Mouse (Mus musculus) lung, postnatal 10 days (tissue): ENCODE measurements around the gene Atp8b3.
A peak's percentile ranks its signal among the peaks of the same experiment; 100 is the strongest.

Experiments
- DNase-seq: peaks from one replicate; pipeline ENCODE4 v3.0.0; 2021

The Atp8b3 gene

DNA sequence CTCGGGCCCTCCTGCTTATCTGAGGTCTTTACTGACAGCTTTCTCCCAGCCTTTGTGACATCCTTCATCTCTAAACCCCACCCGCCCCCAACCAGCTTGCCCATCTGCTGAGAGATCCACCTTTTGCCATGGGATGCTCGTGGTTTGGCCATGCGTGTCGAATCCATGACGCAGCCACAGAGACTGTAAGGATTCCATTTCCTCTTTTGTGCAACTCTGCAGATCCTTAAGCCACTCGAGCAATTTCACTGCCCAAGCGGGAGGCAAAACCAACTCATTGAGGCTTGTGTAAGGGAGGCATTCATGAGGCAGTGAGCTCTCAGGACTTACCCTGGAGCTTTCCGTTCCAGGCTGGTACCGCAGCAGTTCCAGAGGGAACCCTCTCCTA lies 28.7 kb downstream of the Atp8b3 start:
- DNase-seq: no peak

DNA sequence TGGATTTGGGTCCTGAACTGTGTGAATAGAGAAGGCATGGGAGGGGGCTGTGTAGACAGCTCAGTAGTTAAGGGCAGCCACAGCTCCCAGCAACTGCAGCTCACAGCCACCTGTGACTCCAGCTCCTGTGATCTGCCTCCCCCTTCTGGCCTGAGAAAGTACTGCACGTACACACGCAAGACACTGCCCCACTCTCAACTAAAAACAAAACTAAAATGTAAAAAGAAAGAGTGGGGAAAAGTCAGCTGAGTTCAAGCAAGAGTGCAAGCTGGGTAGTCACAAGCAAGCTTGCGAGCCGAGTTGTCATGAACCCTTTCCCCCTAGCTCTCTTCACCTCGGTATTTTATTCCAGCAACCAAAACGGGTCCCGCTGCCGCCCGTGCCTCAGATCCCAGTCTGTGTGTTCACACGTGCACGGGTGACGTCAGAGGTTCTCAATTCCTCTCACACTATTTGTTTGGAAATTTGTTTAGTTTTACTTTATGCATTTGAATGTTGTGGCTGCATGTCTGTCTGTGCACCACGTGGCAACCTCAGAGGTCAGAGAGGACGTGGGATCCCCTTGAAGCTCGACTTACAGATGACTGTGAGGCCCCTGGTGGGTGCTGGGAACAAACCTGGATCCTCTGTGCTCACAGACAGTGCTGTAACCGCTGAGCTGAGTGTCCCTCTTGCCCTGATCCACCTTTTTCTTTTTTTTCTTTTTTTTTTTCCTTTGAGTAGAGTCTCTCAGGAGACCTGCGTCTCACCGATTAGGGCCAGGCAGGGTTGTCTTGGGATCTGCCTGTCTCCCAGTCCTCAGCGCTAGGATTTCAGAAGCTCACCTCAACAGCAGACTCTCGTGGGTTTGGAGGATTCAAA lies 29.3 kb downstream of the Atp8b3 start:
- peak; percentile 90 for DNase-seq

DNA sequence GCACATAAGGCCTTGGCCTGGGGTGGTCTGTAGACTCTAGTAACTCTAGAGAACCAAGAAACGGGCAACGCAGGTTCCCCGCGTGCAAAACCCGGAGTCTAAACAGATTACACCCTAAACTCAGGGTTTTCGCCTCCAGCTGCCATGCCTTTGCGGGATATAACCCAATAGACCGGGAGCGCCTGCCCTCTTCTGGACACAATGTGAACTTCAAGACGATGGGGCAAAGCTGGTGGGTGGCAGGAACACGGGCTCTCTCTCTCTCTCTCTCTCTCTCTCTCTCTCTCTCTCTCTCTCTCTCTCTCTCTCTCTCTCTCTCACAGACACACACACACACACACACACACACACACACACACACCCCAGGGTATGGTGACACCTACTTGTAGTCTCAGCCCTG lies 32.7 kb downstream of the Atp8b3 start:
- DNase-seq: peak; percentile 78

DNA sequence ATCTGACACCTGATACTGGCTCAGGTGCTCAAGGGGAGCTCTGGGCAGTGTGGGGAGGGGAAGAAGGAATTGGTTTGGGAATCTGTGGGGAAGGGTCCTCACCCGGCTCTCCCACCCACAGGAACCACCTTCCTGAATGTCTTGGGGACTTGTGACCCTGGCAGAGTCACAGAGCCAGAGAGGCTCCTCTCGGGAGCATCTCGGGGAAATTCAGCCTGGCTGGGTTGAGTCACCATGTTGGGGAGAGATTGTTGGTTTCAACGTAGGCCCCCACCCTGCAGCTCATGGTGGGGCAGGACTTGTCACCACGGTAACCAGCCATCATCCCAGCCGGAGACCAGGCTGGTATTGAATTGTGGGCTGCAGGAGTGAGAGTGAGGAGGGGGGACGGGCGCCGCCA lies 34.2 kb downstream of the Atp8b3 start:
- no peak for DNase-seq

DNA sequence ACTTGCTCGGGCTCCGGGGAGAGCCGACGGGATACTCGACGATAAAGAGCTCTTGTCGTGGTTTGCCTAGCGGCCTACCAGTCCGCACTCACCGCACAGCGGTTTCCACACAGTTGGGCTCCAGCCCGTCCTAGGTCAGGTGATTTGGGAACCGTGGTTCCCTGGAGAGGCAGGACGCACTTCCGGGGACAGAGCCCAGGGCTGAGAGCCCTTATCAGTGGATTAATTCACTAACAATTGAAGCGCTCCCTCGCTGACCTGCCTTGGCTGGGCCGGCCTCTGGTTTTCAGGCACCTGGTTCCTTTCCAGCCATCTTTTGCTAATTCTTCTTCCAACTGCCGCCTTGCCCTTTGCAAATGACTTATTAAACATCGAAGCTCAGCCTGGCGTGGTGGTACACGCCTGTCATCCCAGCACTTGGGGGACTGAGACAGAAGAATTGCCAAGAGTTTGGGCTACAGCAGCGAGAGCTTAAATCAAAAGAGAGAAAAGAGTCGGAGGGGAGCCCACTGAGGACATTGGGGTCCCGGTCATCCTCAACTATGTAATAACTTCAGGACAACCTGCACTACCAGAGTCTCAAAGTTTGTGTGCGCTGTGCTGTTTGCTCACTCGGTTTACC lies 35.2 kb downstream of the Atp8b3 start:
- DNase-seq: peak; percentile 65

DNA sequence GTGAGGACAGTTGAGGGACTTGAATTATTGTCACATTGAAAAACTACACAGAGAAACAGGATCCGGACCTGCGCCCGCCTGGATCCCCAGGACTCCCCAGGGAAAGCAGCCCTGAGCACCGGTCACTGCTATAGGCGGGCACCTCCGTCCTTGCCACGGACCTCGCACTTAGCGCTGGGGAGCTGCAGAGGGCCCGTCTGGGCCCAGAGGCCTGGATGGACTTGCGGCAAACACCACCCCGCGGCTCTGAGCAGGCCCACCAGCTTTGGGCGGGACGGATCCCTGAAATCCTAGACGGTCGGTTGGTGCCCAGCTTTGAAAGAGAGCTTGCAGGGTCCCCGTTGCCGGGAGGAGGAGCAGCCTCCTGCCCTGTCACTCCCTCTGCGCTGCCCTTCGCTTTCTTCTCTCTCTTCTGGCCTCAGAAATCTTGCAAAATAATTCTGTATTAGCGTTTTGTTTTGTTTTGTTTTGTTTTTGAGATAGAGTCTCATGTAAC lies 36.1 kb downstream of the Atp8b3 start:
- no peak for DNase-seq

DNA sequence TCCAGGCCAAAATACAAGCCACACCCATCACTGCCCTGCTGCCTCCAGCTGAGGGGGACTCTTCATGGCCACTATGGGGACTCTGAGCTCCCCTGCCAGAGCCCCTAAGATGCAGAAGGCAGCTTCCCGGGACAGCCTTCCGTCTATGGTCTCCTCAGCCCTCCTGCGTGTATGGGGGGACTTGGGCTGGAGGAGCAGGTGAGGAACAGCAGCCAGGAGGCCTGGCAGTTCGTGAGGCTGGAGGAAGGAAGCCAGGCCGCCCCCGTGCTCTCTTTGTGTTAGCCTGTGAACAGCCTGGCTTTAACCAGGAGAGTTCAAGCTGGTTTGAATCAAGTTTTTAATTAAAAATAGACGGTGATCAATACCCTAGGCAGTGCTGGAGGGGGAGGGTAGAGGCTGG lies 36.6 kb downstream of the Atp8b3 start:
- no peak for DNase-seq

DNA sequence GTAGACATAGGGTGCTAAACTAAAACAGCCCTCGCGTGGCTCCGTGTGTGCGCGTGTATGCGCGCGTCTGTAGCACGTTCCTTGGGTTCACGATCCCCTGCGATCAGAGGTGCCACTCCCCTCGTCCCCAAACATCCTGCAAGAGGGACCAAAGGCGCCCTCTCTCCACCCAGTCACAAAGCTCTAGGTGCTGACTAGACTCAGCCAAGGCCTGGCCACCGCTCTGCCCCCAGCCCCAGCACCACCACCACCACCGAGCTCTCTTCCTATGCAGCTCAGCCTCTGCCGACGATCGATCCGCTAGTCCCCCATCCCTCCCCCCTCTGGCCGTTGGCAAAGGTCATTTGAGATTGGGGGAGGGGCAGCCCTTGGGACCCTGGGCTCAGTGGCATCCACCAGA lies 42.5 kb downstream of the Atp8b3 start:
- no peak for DNase-seq

DNA sequence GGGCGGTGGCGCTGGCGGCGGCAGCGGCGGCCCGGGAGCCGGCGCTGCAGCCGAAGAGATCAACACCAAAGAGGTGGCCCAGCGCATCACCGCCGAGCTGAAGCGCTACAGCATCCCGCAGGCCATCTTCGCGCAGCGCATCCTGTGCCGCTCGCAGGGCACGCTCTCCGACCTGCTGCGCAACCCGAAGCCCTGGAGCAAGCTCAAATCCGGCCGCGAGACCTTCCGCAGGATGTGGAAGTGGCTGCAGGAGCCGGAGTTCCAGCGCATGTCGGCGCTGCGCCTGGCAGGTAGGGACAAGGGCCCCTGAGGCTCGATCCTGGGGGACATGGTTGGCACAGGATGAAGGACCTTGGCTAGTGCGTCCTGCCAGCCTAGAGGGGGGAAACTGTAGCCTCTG lies 43.0 kb downstream of the Atp8b3 start:
- no peak for DNase-seq

DNA sequence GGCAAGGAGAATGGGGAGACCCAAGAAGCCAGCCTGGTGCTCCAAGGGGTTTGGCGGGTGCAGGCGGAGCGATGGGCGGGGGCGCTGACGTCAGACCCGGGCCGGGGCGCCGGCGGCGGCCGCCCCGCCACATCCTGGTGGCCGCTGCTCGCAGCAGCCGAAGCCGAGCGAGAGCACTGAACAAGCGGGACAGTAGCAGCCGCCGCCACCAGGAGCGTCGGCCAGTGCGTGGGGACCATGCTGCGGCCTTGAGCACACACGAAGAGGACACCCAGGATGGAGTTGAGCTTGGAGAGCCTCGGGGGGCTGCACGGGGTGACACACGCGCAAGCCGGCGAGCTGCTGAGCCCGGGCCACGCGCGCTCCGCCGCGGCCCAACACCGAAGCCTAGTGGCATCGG lies 44.2 kb downstream of the Atp8b3 start, which contains the start of gene Onecut3:
TSS of gene Onecut3 (plus strand) at position 104 of the 400 bp plus-strand sequence.
- peak; percentile 67 for DNase-seq

DNA sequence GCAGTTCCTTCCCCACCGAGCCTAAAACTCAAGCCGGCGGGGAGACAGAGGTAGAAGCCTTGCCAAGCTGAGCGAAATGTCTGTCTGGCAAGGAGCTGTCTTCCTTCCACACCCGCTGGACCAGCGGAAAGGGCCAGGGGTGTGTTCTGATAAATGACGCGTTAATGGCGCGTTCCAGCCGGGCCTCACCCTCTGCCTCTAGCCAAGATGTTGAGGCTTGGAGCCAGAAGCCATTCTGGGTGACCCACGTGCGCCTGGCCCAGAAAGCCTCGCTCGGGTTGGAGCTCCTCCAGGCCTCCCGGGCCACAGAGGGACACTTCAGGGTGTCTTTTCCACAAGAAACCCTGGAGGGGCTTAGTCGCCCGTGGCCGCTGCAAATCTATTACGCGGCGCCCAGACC lies 48.9 kb downstream of the Atp8b3 start:
- peak; percentile 87 for DNase-seq

DNA sequence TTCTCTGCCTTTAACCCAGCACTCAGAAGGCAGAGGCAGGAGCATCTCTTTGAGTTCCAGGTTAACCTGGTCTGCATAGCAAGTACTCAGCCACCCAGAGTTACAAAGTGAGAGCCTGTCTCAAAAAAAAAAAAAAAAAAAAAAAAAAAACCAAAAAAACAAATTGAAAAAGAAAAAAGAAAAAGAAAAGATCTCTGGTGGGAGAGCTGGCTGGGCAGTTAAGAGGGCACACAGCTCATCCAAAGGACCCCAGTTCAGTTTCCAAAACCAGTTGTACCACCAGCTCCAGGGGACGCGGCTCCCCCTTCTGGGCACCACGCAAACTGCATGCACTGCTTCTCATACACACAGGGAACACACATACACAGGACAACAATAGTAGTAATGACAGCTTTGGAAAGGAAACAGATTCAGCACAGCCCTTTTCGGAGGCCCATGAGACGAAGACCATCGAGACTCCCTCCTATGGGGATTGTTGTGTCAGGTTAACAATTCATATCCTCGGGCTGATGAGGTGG lies 52.0 kb downstream of the Atp8b3 start:
- DNase-seq: no peak

DNA sequence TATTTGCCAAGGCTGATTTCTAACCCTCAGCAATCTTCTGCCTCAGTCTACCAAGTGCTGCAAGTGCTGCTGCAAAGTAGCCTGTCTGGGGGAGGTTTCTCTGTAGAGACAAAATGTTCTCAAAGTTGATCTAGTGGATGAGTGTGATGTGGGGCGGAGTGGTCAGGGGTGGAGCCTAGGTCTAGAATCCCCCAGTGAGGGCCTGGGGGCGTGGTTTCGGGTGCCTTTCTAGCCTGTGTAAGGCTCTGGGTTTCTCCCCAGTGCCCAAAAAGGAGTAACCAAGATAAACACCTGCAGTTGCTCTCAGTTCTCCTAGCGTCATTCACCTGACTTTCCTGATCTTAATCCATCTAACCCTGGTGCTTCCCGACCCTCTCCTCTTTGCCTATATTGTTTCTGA lies 57.9 kb downstream of the Atp8b3 start:
- no peak for DNase-seq

DNA sequence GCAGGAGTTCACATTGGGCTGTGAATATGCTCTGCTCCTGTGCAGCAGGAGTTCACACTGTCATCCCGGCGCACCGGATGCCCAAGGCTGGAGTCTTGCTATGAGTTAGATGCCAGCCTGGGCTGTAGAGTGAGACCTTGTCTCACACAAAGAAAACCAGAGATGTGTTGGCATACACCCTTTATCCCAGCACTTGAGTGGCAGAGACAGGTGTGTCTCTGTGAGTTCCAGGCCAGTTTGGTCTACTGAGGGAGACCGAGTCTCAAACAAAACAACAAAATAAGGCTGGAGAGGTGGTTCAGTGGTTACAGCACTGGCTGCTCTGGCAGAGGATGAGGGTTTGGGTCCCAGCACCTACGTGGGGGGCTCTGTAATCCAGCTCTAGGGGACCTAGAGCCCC lies 60.4 kb downstream of the Atp8b3 start:
- no peak for DNase-seq

DNA sequence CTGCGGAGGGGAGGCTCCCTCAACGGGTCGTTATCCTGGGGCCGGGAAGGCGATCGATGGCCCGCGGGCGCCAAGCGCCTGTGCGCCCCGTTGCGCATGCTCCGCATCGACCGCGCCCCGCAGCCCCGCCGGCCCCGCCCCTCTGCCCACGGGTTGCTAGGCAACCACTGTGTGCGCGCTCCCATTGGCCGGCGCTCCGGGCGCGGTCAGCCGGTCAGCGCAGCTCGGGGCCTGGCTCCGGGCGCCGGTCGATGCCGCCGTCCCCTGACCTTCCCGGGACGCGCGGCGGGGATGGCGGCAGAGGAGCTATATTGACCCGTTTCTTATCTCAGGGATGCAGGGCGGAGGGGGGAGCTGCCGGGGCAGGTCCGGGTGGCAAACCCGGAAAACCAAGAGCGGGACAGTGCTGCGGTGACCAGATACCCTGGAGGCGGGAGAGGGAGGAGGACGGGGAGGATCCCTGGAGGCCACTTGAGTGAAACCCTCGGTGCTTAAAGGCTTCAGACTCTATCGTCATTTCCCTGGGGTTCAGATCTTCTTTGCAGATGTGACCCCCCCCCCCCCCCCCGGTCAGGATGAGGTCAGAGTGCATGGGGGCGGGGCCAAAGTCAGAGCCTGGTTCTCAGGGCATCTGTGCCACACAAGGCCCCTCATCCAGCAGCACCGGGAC lies 63.5 kb downstream of the Atp8b3 start:
- peak; percentile 92 for DNase-seq
